8 mouse cellular contexts compared by ENCODE assay signal in the genomic region with DNA sequence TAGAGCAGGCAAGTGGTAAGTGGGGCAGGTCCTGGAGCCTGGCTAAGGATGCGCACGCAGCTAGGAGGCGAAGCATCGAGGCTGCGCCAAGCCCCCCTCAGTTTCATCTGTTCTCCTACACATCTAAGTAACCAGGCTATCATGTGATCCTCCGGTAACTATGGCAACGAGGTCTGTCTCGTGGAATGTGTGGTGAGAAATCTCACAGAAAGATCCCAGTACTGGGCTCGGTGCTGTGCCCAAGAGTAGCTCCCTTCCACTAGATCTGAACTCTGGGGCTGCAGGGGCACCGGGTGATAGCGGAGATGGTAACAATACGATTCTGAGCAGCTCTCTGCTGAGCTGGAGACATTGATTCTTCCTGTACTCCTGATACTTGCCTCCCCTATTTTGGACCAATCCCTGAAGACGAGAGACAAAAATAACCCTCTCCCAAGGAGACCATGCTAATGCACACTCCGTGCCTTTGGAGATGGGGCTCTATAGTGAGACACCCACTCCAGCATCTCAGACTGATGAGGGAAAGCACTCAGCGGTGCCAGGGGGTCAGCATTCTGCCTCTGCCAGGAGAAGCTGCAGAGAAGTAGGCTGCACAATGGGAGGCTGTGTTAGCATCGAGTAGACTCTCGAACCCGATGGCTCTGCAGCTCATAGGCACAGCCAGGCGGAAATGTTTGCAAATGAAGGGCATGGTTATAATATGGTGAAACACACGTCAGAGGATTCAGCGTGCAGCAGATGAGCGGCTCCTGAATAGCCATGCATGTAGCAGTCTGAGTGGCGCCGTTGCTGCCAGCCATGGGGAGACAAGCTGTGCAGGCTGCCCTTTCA. TPM values are rescaled to one million over a fixed set of nuclear protein-coding genes. Genes with fewer than 3 reads are reported as not detected.
DNase-seq lines count a peak whose midpoint lies in the region; ATAC-seq and TF ChIP-seq lines count a peak whose summit lies in the region.

No protein-coding gene starts in this region.

- no peaks in the 10 kb centered on the region for H3K36me3 ChIP-seq in kidney, embryonic 14.5 days (ENCODE audit: control insufficient read depth, insufficient read depth, low read length)
- no peaks in the 10 kb centered on the region for H3K36me3 ChIP-seq in forebrain, embryonic 16.5 days (ENCODE audit: control insufficient read depth, insufficient read depth)
- no peaks in the 10 kb centered on the region for H3K36me3 ChIP-seq in midbrain, postnatal 0 days (ENCODE audit: insufficient read depth, low read length)

- no peak overlapping the region for H3K27ac ChIP-seq in kidney, embryonic 14.5 days (ENCODE audit: low read depth, low read length)
- peak overlapping the region; percentile 99 for H3K27ac ChIP-seq in forebrain, embryonic 16.5 days (ENCODE audit: low read length)
- H3K27ac ChIP-seq in midbrain, postnatal 0 days (ENCODE audit: low read depth, low read length) = peak overlapping the region; percentile 98

- peak; percentile 79 for ATAC-seq in kidney, embryonic 14.5 days (ENCODE audit: low FRiP score, low TSS enrichment)
- ATAC-seq in forebrain, embryonic 16.5 days = peak; percentile 94
- peak; percentile 93 for ATAC-seq in midbrain, postnatal 0 days (ENCODE audit: low FRiP score)

- intact Hi-C loops in heart, postnatal 36 days (cut with DNase I) = no loop called here

- peak; percentile 48 for TF ChIP-seq CTCF in midbrain, postnatal 0 days (IDR thresholded peaks at IDR 0.05)

- H3K4me2 ChIP-seq in kidney, embryonic 14.5 days (replicated peaks; ENCODE audit: low read depth, low read length) = peak overlapping the region; percentile 34
- H3K4me2 ChIP-seq in forebrain, embryonic 16.5 days (ENCODE audit: low read length) = peak overlapping the region; percentile 67
- H3K4me2 ChIP-seq in midbrain, postnatal 0 days (ENCODE audit: low read depth, low read length, poor library complexity, severe bottlenecking) = peak overlapping the region; percentile 59

- peak overlapping the region; percentile 23 for H3K9ac ChIP-seq in kidney, embryonic 14.5 days (ENCODE audit: low read depth, low read length)
- peak overlapping the region; percentile 61 for H3K9ac ChIP-seq in forebrain, embryonic 16.5 days (replicated peaks; ENCODE audit: low read depth, low read length)
- H3K9ac ChIP-seq in midbrain, postnatal 0 days (replicated peaks; ENCODE audit: low read length, poor library complexity, severe bottlenecking) = peak overlapping the region; percentile 42

- WGBS in kidney, embryonic 14.5 days = 34% methylated on average over 24 of the region's 24 CpGs
- WGBS in forebrain, embryonic 16.5 days = 8% methylated on average over 24 of the region's 24 CpGs
- 5% methylated on average over 24 of the region's 24 CpGs for WGBS in midbrain, postnatal 0 days

- DNase-seq in kidney, adult 8-10 months = no peak
- DNase-seq in cerebellum, adult 18-20 months = peak; percentile 81 to 85
- peak; percentile 79 to 93 for DNase-seq in layer of hippocampus, postnatal 14 days (ENCODE audit: low spot score in 2 of 2)
- DNase-seq in midbrain, postnatal 0 days (ENCODE audit: low spot score) = peak; percentile 98
- DNase-seq in thymus, postnatal 0 days (ENCODE audit: low spot score) = peak; percentile 29
- DNase-seq in heart, postnatal 36 days = no peak

- H3K4me1 ChIP-seq in kidney, embryonic 14.5 days (ENCODE audit: control insufficient read depth, insufficient read depth, low read length) = 0 out of 2 replicates have a peak, but pooled peaks cover 6% of the 10 kb centered on the region
- peaks cover 31% of the 10 kb centered on the region for H3K4me1 ChIP-seq in forebrain, embryonic 16.5 days (replicated peaks; ENCODE audit: control insufficient read depth, insufficient read depth, low read length)
- H3K4me1 ChIP-seq in midbrain, postnatal 0 days (ENCODE audit: insufficient read depth, low read length) = peaks cover 20% of the 10 kb centered on the region; the same call in 1 of the 2 replicates

- H3K4me3 ChIP-seq in kidney, embryonic 14.5 days (ENCODE audit: low read length) = no peak overlapping the region; the same call in 1 of the 2 replicates
- peak overlapping the region; percentile 38 for H3K4me3 ChIP-seq in forebrain, embryonic 16.5 days (replicated peaks; ENCODE audit: low read length)
- peak overlapping the region; percentile 27 for H3K4me3 ChIP-seq in midbrain, postnatal 0 days (ENCODE audit: low read depth, low read length)

- no peaks in the 10 kb centered on the region for H3K27me3 ChIP-seq in kidney, embryonic 14.5 days (ENCODE audit: control insufficient read depth, insufficient read depth, low read length)
- no peaks in the 10 kb centered on the region for H3K27me3 ChIP-seq in forebrain, embryonic 16.5 days (replicated peaks; ENCODE audit: control insufficient read depth, insufficient read depth, low read length)
- no peaks in the 10 kb centered on the region for H3K27me3 ChIP-seq in midbrain, postnatal 0 days (ENCODE audit: insufficient read depth, low read length)

- H3K9me3 ChIP-seq in kidney, embryonic 14.5 days (ENCODE audit: control insufficient read depth, low read length) = no peaks in the 10 kb centered on the region
- no peaks in the 10 kb centered on the region for H3K9me3 ChIP-seq in forebrain, embryonic 16.5 days (ENCODE audit: control insufficient read depth, low read length)
- H3K9me3 ChIP-seq in midbrain, postnatal 0 days (ENCODE audit: low read length) = no peaks in the 10 kb centered on the region

RNA-seq across cellular contexts. Expression of a gene that starts 40.0 kb away (rescaled TPM):
- polyA plus RNA-seq in kidney, embryonic 14.5 days (2014; fragmentation: Nextera tagmentation; extraction: Ambion mirVana) = 344 and 424 TPM in 2 replicates
- 479 and 536 TPM in 2 replicates for polyA plus RNA-seq in forebrain, embryonic 16.5 days (2015; fragmentation: Nextera tagmentation; extraction: Ambion mirVana)
- total RNA-seq in layer of hippocampus, postnatal 14 days (2021) = 100 to 1,000 TPM; 293 to 299 TPM
- 56.4 and 89.2 TPM in 2 replicates for total RNA-seq in midbrain, postnatal 0 days (2014; rRNA removed)
- 476 and 513 TPM in 2 replicates for polyA plus RNA-seq in midbrain, postnatal 0 days (2015; fragmentation: Nextera tagmentation; extraction: Ambion mirVana)
- 596 and 599 TPM in 2 replicates for polyA plus RNA-seq in thymus, postnatal 0 days (2015; fragmentation: Nextera tagmentation; extraction: Ambion mirVana)
- 100 to 1,000 TPM; 217 to 238 TPM for total RNA-seq in heart, postnatal 36 days (2021)

Comparison
In these comparisons a context has a peak if more than half of its experiments do, and no peak if none do; other contexts are left out.
1. DNase-seq: peak in cerebellum, adult 18-20 months (2 of 2), layer of hippocampus, postnatal 14 days (2 of 2), midbrain, postnatal 0 days (single experiment) and thymus, postnatal 0 days (single experiment); none in kidney, adult 8-10 months (0 of 2) and heart, postnatal 36 days (0 of 2).
2. Peak in every context shown above with its lines, with median percentiles within 50 percentile points of each other: ATAC-seq, H3K4me2 ChIP-seq and H3K9ac ChIP-seq.